Mouse (Mus musculus): ENCODE data around the gene Pip5k1b. TPM values are rescaled to one million over a fixed set of nuclear protein-coding genes. Genes with fewer than 3 reads are reported as not detected.

Gene Pip5k1b
- polyA plus RNA-seq, 1 experiment from 2014 or later = 7.0 TPM

DNA sequence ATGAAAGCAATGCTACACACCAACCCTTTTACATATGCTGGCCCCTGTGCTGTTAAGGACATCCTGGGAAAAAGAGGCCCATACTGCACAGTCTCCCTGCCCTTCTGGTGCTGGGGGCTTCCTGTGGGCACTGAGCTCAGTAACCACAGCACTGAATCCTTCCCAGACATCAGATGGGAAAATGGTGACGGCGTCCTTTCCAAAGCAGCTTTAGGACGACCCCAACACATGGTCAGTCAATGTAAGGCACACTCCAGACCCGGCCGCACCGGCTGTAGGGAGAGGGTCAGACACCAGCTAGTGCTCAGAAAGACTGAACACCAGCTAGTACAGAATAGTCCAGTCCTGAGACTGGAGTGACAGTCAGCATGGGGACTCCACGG lies 13.4 kb downstream of the Pip5k1b start:
- Histone ChIP-seq H3K27me3 (replicated peaks) (no peaks in the 10 kb centered on the region), H3K27ac (replicated peaks) (no peak overlapping the region), H3K4me1 (peaks cover 56% of the 10 kb centered on the region), H3K4me3 (no peak overlapping the region), H3K9me3 (peaks cover under 1% of the 10 kb centered on the region; the same call in 1 of the 2 replicates), H3K4me2 (no peak overlapping the region), H3K36me3 (no peaks in the 10 kb centered on the region), H3K9ac (no peak overlapping the region)
- no peak for ATAC-seq (ENCODE audit: extremely low read depth, insufficient number of reproducible peaks, low FRiP score, low TSS enrichment)
- WGBS = 89% methylated on average over 7 of the region's 7 CpGs

DNA sequence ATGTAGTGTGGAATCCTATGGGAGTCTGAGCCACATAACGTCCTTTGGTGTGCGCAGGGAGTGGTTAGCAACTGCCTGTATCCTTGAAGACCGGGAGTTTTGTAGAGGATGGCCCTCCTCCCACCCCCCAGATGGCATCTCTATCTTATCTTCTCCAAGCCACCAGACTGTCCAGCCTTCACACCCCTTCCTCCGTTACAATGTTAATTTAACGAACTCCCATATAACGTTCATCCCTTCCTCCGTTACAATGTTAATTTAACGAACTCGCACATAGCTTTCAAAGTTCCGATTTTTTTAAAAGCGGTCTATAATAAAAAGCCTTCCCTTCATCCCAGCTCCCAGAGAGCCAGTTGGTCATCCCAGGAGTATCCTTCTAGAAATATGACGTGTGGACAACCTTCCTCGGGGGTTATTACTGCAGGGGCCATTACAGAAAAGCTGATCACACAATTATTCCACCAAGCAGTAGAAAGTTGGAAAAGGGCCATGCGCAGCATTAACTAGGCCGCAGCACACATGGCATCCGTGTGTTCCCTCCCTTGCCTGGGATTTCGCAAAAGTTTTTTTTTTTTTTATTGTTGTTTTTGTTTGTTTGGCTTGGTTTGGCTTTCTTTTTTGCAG lies 13.9 kb downstream of the Pip5k1b start:
- Histone ChIP-seq H3K36me3 (no peaks in the 10 kb centered on the region), H3K27ac (replicated peaks) (no peak overlapping the region), H3K9ac (no peak overlapping the region), H3K9me3 (no peaks in the 10 kb centered on the region), H3K4me1 (peaks cover 60% of the 10 kb centered on the region), H3K27me3 (replicated peaks) (no peaks in the 10 kb centered on the region), H3K4me2 (no peak overlapping the region), H3K4me3 (no peak overlapping the region)
- ATAC-seq (ENCODE audit: extremely low read depth, insufficient number of reproducible peaks, low FRiP score, low TSS enrichment) = no peak
- 84% methylated on average over 17 of the region's 17 CpGs for WGBS

DNA sequence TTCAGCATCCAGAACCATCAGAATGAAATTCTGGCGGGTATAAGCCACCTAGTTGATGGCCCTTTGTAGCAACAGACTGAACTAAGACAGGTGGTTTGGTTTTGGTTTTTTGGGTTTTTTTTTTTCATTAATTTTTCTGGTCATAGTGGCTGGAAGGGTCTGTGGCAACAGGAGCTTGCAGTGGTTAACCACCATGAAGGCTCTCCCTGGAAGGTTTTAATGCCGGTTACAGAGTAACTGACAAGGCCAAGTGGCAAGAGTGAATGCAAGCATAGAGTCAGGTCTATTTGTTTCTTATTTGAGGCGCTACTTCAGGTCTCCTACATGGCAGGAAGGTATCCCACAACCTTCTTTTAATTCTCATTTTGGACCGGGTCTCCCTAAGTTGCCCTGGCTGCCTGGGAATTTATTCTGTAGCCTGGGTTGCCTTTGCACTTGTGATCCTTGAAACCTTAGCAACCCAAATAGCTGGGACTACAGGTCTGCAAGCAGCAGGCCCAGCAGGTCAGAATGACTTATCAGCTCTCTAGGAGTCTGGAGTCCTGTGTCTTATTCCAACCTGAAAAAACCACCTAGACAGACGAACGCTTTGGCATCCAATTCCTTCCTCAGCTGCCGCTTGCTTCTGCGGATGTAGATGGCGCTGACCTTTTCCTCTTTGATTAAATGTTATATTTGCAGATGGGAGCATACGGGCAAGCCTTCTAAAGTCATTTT lies 14.6 kb downstream of the Pip5k1b start:
- Histone ChIP-seq H3K4me2 (no peak overlapping the region), H3K36me3 (no peaks in the 10 kb centered on the region), H3K27me3 (replicated peaks) (no peaks in the 10 kb centered on the region), H3K9me3 (no peaks in the 10 kb centered on the region), H3K9ac (no peak overlapping the region), H3K27ac (replicated peaks) (no peak overlapping the region), H3K4me1 (peaks cover 62% of the 10 kb centered on the region), H3K4me3 (no peak overlapping the region)
- 85% methylated on average over 10 of the region's 10 CpGs for WGBS
- ATAC-seq (ENCODE audit: extremely low read depth, insufficient number of reproducible peaks, low FRiP score, low TSS enrichment) = no peak

DNA sequence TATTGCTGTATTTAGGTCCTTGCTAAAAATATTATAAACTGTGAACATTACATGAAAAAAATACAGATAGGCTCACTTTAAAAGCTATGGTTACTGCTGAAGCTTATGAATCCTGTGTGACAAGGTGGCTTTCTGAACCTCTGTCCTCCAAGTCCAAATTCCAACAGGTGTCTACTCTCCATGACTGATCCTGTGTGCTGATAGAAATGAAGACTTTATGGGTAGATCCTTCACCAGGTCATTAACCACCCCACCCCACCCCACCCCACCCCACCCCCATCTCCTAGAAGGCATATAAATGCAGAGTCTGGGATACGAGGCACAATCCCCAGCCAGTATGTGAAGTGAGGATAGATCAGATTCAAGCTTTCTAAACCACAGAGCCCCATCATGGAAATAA lies 16.6 kb downstream of the Pip5k1b start:
- H3K9me3 ChIP-seq = no peaks in the 10 kb centered on the region
- no peak for ATAC-seq (ENCODE audit: extremely low read depth, insufficient number of reproducible peaks, low FRiP score, low TSS enrichment)
- no peak overlapping the region for H3K4me2 ChIP-seq
- WGBS = 96% methylated on average over 1 of the region's 1 CpGs
- no peak overlapping the region for H3K27ac ChIP-seq (replicated peaks)
- no peak overlapping the region for H3K4me3 ChIP-seq
- no peaks in the 10 kb centered on the region for H3K27me3 ChIP-seq (replicated peaks)
- H3K9ac ChIP-seq = no peak overlapping the region
- H3K4me1 ChIP-seq = peaks cover 65% of the 10 kb centered on the region
- H3K36me3 ChIP-seq = no peaks in the 10 kb centered on the region

DNA sequence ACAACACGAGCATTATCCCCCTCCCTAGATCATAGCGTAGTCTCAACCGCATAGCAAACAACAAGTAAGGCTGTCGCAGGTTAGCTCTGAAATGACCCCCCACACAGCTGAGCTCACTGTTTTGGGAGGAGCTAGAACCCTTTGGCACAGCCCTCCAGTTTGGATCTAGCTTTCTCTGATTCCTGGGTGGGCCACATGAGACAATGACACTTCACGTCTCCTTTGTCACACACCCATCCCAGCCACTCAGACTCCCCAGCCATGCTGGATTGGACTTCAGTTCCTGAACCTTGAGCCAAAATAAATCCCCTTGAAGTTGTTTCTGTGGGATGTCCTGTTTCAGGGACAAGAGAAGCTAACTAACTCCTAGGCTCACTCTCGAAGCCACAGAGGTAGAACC lies 17.5 kb downstream of the Pip5k1b start:
- H3K9ac ChIP-seq = no peak overlapping the region
- H3K36me3 ChIP-seq = no peaks in the 10 kb centered on the region
- H3K4me1 ChIP-seq = peaks cover 57% of the 10 kb centered on the region
- H3K9me3 ChIP-seq = no peaks in the 10 kb centered on the region
- H3K4me2 ChIP-seq = no peak overlapping the region
- no peaks in the 10 kb centered on the region for H3K27me3 ChIP-seq (replicated peaks)
- no peak overlapping the region for H3K4me3 ChIP-seq
- no peak overlapping the region for H3K27ac ChIP-seq (replicated peaks)
- ATAC-seq (ENCODE audit: extremely low read depth, insufficient number of reproducible peaks, low FRiP score, low TSS enrichment) = no peak
- 88% methylated on average over 6 of the region's 6 CpGs for WGBS

DNA sequence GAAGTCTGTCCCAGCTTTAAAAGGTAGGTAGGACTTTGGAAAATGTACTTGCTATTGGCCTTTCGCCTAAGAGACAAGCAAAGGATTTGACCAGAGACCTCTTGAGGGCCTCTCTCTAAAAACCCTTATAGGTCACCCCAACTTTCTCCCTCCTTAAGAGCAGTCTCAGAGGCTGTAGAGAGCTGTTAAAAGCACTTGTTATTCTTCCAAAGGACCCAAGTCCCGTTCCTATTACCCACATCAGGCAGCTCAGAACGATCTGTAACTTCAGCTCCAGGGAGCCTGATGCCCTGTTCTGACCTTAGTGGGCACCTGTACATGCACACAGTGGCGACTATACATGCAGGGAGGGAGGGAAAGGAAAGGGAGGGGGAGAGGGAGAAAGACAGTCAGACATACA lies 18.0 kb downstream of the Pip5k1b start:
- H3K9ac ChIP-seq = peak overlapping the region; percentile 58; the same call in 1 of the 2 replicates
- H3K4me3 ChIP-seq = no peak overlapping the region
- no peak overlapping the region for H3K4me2 ChIP-seq
- ATAC-seq (ENCODE audit: extremely low read depth, insufficient number of reproducible peaks, low FRiP score, low TSS enrichment) = no peak
- peaks cover 52% of the 10 kb centered on the region for H3K4me1 ChIP-seq
- no peaks in the 10 kb centered on the region for H3K27me3 ChIP-seq (replicated peaks)
- 72% methylated on average over 4 of the region's 4 CpGs for WGBS
- no peaks in the 10 kb centered on the region for H3K36me3 ChIP-seq
- no peaks in the 10 kb centered on the region for H3K9me3 ChIP-seq
- no peak overlapping the region for H3K27ac ChIP-seq (replicated peaks)

DNA sequence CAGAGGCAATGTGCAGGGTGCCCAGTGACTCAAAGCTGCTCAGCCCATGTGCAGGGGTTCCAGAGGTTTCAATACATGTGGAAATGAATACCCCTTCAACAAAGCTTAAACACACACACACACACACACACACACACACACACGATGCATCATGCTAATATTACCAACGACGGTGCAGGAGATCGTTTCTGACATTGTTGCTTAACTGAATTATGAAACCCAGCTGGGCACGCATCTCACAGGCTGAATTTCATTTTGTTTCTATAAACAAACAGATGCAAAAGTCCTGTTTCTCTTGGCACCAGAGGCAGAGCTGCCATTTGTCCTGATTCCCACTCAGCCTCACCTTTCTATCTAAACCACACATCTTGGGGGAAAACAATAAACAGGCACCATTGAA lies 18.8 kb downstream of the Pip5k1b start:
- no peak overlapping the region for H3K9ac ChIP-seq
- no peaks in the 10 kb centered on the region for H3K36me3 ChIP-seq
- no peaks in the 10 kb centered on the region for H3K9me3 ChIP-seq
- H3K27ac ChIP-seq (replicated peaks) = no peak overlapping the region
- no peaks in the 10 kb centered on the region for H3K27me3 ChIP-seq (replicated peaks)
- H3K4me2 ChIP-seq = no peak overlapping the region
- peaks cover 44% of the 10 kb centered on the region for H3K4me1 ChIP-seq
- no peak overlapping the region for H3K4me3 ChIP-seq
- ATAC-seq (ENCODE audit: extremely low read depth, insufficient number of reproducible peaks, low FRiP score, low TSS enrichment) = no peak
- WGBS = 84% methylated on average over 5 of the region's 5 CpGs

DNA sequence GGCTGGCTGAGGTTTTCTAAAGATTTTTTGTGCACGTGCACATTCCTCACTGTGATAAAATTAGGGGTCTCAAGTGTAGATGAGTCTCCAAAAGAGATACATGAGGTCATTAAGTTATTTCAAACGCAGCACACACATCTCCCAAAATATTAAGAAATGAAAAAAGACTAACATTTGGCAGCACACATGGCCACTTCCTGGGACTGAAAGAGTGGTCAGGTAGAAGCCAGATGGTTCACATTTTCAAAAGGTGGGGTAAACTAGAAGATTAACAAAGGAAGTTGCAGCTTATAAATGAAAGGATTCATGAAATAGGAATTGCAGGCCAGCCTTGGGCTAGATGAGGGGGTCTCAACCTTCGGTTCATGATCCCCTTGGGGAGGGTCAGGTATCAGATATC lies 19.4 kb downstream of the Pip5k1b start:
- H3K36me3 ChIP-seq = no peaks in the 10 kb centered on the region
- no peak overlapping the region for H3K27ac ChIP-seq (replicated peaks)
- peaks cover 38% of the 10 kb centered on the region for H3K4me1 ChIP-seq
- 77% methylated on average over 3 of the region's 3 CpGs for WGBS
- H3K27me3 ChIP-seq (replicated peaks) = no peaks in the 10 kb centered on the region
- H3K4me3 ChIP-seq = no peak overlapping the region
- no peak for ATAC-seq (ENCODE audit: extremely low read depth, insufficient number of reproducible peaks, low FRiP score, low TSS enrichment)
- H3K4me2 ChIP-seq = no peak overlapping the region
- no peaks in the 10 kb centered on the region for H3K9me3 ChIP-seq
- H3K9ac ChIP-seq = no peak overlapping the region

DNA sequence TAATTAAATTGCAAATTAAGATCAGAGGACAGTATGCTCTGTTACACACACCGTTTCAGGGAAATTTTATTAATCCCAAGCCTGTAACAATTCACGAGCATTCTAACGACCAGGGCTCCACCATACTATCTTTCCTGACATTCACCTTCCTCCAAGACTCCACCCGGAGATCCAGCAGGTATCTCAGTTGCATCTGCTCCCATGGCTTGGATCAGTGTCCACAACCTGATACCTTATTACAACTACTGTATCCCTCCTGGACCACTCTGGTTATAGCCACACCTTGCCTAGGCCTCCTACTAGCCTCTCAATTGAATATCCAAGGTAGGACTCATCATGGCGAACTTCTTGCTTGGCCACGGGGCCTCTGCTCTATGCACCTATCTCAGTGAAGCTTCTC lies 20.5 kb downstream of the Pip5k1b start:
- 75% methylated on average over 6 of the region's 6 CpGs for WGBS
- H3K9me3 ChIP-seq = no peaks in the 10 kb centered on the region
- peaks cover 35% of the 10 kb centered on the region for H3K4me1 ChIP-seq
- H3K27ac ChIP-seq (replicated peaks) = peak overlapping the region; percentile 67
- no peaks in the 10 kb centered on the region for H3K27me3 ChIP-seq (replicated peaks)
- no peak overlapping the region for H3K4me3 ChIP-seq
- no peak for ATAC-seq (ENCODE audit: extremely low read depth, insufficient number of reproducible peaks, low FRiP score, low TSS enrichment)
- H3K9ac ChIP-seq = peak overlapping the region; percentile 67
- peak overlapping the region; percentile 47 for H3K4me2 ChIP-seq
- no peaks in the 10 kb centered on the region for H3K36me3 ChIP-seq

DNA sequence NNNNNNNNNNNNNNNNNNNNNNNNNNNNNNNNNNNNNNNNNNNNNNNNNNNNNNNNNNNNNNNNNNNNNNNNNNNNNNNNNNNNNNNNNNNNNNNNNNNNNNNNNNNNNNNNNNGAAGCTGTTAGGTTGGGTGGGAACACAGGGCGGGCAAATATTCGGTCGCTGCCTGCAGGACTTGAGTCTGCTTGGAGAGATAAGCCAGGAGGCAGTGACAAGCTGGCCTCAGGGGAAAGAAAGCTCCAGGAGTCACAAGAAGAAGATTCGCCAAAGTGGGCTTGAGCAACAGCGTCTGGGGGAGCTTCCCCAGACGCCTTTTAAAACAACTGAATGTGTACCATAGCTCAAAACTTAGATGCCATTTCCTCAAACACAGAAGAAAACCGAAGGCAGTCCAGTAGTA lies 20.9 kb downstream of the Pip5k1b start:
- peak overlapping the region; percentile 47 for H3K4me2 ChIP-seq
- no peaks in the 10 kb centered on the region for H3K9me3 ChIP-seq
- H3K4me3 ChIP-seq = no peak overlapping the region
- H3K9ac ChIP-seq = peak overlapping the region; percentile 67
- H3K36me3 ChIP-seq = no peaks in the 10 kb centered on the region
- no peaks in the 10 kb centered on the region for H3K27me3 ChIP-seq (replicated peaks)
- WGBS = 12% methylated on average over 7 of the region's 7 CpGs
- H3K27ac ChIP-seq (replicated peaks) = peak overlapping the region; percentile 67
- H3K4me1 ChIP-seq = peaks cover 35% of the 10 kb centered on the region
- peak; percentile 78; the same call in 1 of the 2 replicates for ATAC-seq (ENCODE audit: extremely low read depth, insufficient number of reproducible peaks, low FRiP score, low TSS enrichment)

DNA sequence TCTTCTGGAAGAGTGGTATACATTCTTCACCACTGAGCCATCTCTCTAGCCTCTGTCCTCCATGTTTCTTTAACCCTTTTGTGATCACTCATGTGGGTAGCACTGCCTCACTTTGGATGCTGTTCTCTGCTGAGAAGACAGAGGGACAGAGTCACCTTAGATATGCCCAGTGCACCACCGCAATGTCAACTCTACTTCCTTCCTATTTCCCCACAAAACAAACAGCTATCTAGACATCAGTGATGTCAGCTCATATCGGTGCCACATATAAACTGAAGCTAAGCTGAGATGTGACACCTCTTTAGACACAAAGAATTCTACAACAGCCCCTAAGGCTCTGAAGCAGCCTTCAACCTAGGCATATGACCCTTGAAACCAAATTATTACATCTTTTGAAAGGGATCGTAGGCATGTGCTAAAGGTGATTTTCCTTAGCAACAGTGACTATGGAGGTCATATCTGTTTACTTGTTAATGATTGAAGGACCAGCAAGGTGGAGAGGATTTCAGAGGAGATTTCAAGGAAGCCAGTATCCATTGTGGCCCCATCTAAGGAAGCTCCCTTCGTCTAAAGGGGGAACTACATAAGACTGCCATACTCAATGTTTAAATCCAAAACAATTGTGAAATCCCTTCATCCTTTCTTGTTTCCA lies 26.6 kb downstream of the Pip5k1b start:
- Histone ChIP-seq H3K27me3 (replicated peaks) (no peaks in the 10 kb centered on the region), H3K4me2 (no peak overlapping the region), H3K36me3 (no peaks in the 10 kb centered on the region), H3K4me3 (no peak overlapping the region), H3K9me3 (no peaks in the 10 kb centered on the region), H3K9ac (no peak overlapping the region), H3K27ac (replicated peaks) (no peak overlapping the region), H3K4me1 (peaks cover 36% of the 10 kb centered on the region)
- no peak for ATAC-seq (ENCODE audit: extremely low read depth, insufficient number of reproducible peaks, low FRiP score, low TSS enrichment)
- 86% methylated on average over 4 of the region's 4 CpGs for WGBS
